Mouse (Mus musculus) intestine, postnatal 0 days (tissue): Measurements from ENCODE around the gene Cyth1. TPM values are rescaled to one million over a fixed set of nuclear protein-coding genes. Genes with fewer than 3 reads are reported as not detected.
A peak's percentile ranks its signal among the peaks of the same experiment; 100 is the strongest.

Experiments
- ATAC-seq: fragments of 200-750 bp; cut with Nextera tagmentation; 2 replicates; pipeline ENCODE4 v1.8.0; 2017; ENCODE audit warnings: mild to moderate bottlenecking, moderate TSS enrichment, moderate library complexity
- H3K27ac ChIP-seq: fragments of 300-500 bp; sonication (generic); 2 replicates; pipeline ENCODE4 v1.5.1; 2014; ENCODE audit warnings: mild to moderate bottlenecking, low read depth, low read length, moderate library complexity
- H3K27me3 ChIP-seq: fragments of 300-500 bp; sonication (generic); replicated peaks from 2 replicates; pipeline ENCODE4 v1.6.1; 2014; ENCODE audit warnings: low read length, mixed read lengths; ENCODE audit not compliant: control insufficient read depth, insufficient read depth
- H3K36me3 ChIP-seq: fragments of 300-500 bp; sonication (generic); 2 replicates; pipeline ENCODE4 v1.6.1; 2014; ENCODE audit warnings: mild to moderate bottlenecking, moderate library complexity; ENCODE audit not compliant: control insufficient read depth, insufficient read depth
- H3K4me1 ChIP-seq: fragments of 300-500 bp; sonication (generic); replicated peaks from 2 replicates; pipeline ENCODE4 v1.6.1; 2014; ENCODE audit warnings: antibody characterized with exemption, low read length, mixed read lengths; ENCODE audit not compliant: control insufficient read depth, insufficient read depth
- H3K4me2 ChIP-seq: fragments of 300-500 bp; sonication (generic); replicated peaks from 2 replicates; pipeline ENCODE4 v1.6.1; 2014; ENCODE audit warnings: low read depth, mild to moderate bottlenecking, moderate library complexity
- H3K4me3 ChIP-seq: fragments of 300-500 bp; sonication (generic); 2 replicates; pipeline ENCODE4 v1.5.1; 2014; ENCODE audit warnings: low read depth, low read length
- H3K9ac ChIP-seq: fragments of 300-500 bp; sonication (generic); 2 replicates; pipeline ENCODE4 v1.6.1; 2014; ENCODE audit warnings: mild to moderate bottlenecking, low read depth, low read length
- H3K9me3 ChIP-seq: fragments of 300-500 bp; sonication (generic); 2 replicates; pipeline ENCODE4 v1.6.1; 2016; ENCODE audit warnings: mixed run types; ENCODE audit not compliant: control insufficient read depth
- CTCF ChIP-seq: sonication (generic); IDR thresholded peaks from 2 replicates; pipeline ENCODE4 v1.5.1; 2016; ENCODE audit warnings: low read depth, mild to moderate bottlenecking, control low read depth, antibody characterized with exemption, moderate library complexity
- WGBS: fragments of 180-500 bp; shearing (Covaris S2); extraction: QIAGEN DNeasy Blood & Tissue Kit; methylation state at CpG from one replicate; pipeline ENCODE4 v1.1.7; 2014; 5-methylcytosine and 5-hydroxymethylcytosine counted together
- polyA plus RNA-seq: library from polyadenylated mRNA; unstranded; fragments of >200 nt; fragmentation: Nextera tagmentation; extraction: Ambion mirVana; gene quantifications from 2 replicates; pipeline ENCODE4 v1.2.1, GENCODE M21; 2015

Gene Cyth1
- 9.5 and 10.9 TPM in 2 replicates for polyA plus RNA-seq

DNA sequence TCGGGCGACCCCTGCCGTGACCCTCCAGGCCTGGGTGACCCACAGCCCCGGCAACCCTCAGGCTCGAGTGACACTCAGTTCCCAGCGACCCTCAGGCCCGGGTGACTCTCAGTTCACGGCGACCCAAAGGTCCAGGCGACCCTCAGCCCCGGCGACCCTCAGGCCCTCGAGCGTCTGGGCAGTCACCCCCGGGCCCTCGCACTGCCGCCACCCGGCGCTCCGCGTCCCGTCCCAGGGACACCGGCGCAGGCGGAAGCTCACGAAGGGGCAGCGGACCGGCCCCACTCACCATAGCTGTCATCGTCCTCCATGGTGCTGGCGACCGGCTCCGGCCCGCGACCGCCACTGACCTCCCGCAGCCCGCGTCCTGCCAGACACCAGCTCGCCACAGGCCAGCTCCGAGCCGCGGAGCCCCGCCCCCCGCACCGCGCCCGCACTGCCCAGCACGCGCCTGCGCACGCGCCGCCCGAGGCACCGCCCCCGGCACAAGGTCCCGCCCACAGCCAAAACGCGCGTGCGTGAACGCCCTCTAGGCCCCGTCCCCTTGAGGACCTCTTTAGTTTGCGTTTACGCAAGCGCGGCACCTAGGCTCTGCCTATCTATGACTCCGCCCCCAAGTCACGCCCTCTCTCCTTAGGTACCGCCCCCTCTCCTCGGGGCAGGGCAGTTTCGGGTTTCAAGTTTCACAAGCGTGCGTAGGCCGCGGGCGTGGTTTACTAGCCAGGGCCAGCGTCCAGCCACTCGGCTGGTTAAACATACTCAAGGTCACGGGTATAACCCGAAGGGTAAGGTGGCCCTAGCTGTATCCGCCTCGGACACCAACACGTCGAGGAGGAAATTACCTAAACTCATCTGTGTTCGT, at the start of gene Cyth1:
Gene Cyth1 (minus strand): TSS at position 443 of the 862 bp plus-strand sequence.
- under 1% methylated on average over 84 of the region's 86 CpGs for WGBS
- Histone ChIP-seq H3K9ac (peak within 1 kb of the TSS; percentile 93), H3K4me2 (peak within 1 kb of the TSS; percentile 94), H3K9me3 (no peaks in the 10 kb centered on the region), H3K4me3 (peak within 1 kb of the TSS; percentile 82), H3K36me3 (no peaks in the 10 kb centered on the region), H3K27me3 (no peaks in the 10 kb centered on the region), H3K4me1 (0 out of 2 replicates have a peak, but pooled peaks cover 4% of the 10 kb centered on the region), H3K27ac (peak within 1 kb of the TSS; percentile 74)
- peak; percentile 97 for ATAC-seq
- peak; percentile 28; the same call in 1 of the 2 replicates for TF ChIP-seq CTCF

DNA sequence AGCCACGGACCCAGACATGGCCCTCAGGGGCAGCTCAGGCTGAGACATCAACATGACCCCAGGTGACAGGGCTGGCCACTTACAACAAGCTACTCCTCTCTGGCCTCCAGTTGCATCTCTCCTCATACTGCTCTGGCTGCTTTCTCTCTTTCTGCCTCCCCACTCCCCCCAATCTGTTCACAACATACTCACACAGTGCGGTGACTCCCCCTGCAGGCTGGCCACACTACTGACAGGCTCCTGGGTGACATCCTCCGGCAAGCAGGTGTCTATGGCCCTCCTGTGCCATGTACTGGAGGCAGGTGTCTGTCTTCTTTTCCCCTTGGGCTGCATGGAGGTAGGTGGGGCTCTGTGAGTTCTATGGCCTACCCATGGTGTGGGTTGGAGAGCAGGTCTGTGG, 49.6 kb upstream of the Cyth1 start:
- peak; percentile 23; the same call in 1 of the 2 replicates for TF ChIP-seq CTCF
- no peaks in the 10 kb centered on the region for H3K9me3 ChIP-seq
- no peak for ATAC-seq
- no peak overlapping the region for H3K9ac ChIP-seq
- no peak overlapping the region for H3K27ac ChIP-seq
- no peak overlapping the region for H3K4me3 ChIP-seq
- H3K36me3 ChIP-seq = no peaks in the 10 kb centered on the region
- H3K4me2 ChIP-seq = no peak overlapping the region
- H3K27me3 ChIP-seq = no peaks in the 10 kb centered on the region
- no peaks in the 10 kb centered on the region for H3K4me1 ChIP-seq
- WGBS = 98% methylated on average over 3 of the region's 3 CpGs

DNA sequence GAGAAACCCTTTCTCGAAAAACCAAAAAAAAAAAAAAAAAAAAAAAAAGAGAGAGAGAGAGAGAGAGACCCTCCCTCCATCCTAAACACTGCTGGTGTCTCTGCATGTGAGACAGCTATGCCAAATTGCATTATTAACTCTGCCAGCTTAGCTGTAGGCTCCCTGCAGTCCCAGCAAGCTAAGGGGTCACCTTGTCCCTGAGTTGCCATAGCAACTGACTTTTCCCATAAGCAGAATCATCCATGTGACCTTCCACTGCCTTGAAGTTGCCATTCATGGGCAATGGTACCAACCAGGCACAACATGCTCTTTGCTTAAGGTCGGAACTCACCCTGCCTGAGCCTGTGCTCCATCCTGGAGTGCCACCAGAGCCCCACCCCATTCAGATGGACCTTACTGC, 46.6 kb upstream of the Cyth1 start:
- H3K27me3 ChIP-seq = no peaks in the 10 kb centered on the region
- H3K27ac ChIP-seq = no peak overlapping the region
- TF ChIP-seq CTCF = no peak
- no peaks in the 10 kb centered on the region for H3K4me1 ChIP-seq
- H3K9ac ChIP-seq = no peak overlapping the region
- H3K9me3 ChIP-seq = no peaks in the 10 kb centered on the region
- no peak for ATAC-seq
- no peak overlapping the region for H3K4me2 ChIP-seq
- 84% methylated on average over 2 of the region's 2 CpGs for WGBS
- H3K36me3 ChIP-seq = no peaks in the 10 kb centered on the region
- H3K4me3 ChIP-seq = no peak overlapping the region

DNA sequence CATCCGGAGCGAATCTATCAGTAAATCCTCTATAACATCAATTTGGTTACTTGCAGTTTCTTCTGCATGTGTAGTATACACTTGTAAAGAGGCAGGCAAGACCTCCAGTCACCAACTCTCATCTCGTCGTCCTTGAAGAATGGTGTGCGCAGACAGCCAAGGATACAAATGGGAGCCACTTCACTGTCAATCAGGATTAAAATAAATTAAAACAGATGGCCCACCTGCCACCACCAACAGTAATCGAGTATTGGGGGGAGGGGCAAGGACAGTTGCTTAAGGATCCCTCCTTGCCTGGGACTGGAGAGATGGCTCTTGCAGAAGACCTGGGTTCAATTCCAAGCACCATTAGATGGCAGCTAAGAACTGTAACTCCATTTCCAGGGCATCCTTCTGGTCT, 44.3 kb upstream of the Cyth1 start:
- Histone ChIP-seq H3K9me3 (no peaks in the 10 kb centered on the region), H3K4me2 (no peak overlapping the region), H3K27ac (no peak overlapping the region), H3K4me1 (peaks cover 6% of the 10 kb centered on the region; the same call in 1 of the 2 replicates), H3K27me3 (no peaks in the 10 kb centered on the region), H3K36me3 (no peaks in the 10 kb centered on the region), H3K4me3 (no peak overlapping the region), H3K9ac (no peak overlapping the region)
- WGBS = 58% methylated on average over 6 of the region's 6 CpGs
- no peak for ATAC-seq
- TF ChIP-seq CTCF = no peak

DNA sequence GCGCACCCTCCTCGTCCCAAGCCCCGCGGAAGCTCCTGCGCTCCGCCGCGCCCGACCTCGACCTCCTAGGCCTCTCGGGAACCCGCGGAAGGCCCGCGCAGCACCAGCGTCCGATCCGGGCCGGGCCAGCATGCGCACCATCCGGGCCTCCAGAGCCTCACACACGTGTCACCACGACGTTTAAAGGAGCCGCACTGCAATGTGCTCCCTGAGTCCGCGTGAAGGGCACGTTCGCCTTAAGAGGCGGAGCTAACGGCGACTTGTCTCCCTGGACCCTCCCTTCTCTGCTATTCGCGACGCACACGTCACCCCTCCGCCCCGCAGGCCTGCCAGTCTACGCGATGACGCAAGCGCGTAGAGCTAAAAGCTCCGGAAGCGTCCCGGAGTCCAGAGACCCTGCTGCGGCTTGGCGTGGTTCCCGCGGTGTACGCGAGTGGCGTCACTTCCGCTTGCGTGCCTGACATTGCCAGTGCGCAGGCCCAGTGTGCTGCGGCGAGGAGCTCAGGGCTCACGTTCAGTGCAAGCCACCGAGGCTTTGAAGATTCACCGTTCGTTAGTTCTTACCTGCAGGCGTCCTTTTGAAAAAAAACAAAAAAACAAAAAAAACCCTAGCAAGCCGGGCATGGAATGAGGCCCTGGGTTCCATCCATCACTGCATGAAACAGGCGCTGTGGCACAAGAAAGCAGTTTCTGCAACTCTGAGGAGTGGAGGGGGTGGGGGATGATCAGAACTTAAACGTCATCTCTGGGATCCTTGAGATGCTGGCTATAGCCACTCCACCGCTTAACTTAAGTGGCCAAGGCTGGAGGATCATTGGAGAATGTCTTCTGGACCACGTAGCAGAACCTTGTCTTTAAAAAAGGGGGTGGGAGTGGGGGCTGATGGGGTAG, 41.9 kb upstream of the Cyth1 start, which contains the start of gene Usp36:
Gene Usp36 (minus strand): TSS at position 246 of the 891 bp plus-strand sequence.
- peak within 1 kb of the TSS; percentile 82 for H3K9ac ChIP-seq
- H3K4me2 ChIP-seq = peak within 1 kb of the TSS; percentile 79
- no peaks in the 10 kb centered on the region for H3K9me3 ChIP-seq
- H3K36me3 ChIP-seq = peaks cover 9% of the 10 kb centered on the region
- WGBS = under 1% methylated on average over 68 of the region's 68 CpGs
- no peaks in the 10 kb centered on the region for H3K27me3 ChIP-seq
- H3K4me1 ChIP-seq = peaks cover 6% of the 10 kb centered on the region; the same call in 1 of the 2 replicates
- ATAC-seq = peak; percentile 96
- H3K27ac ChIP-seq = peak within 1 kb of the TSS; percentile 83
- peak within 1 kb of the TSS; percentile 70 for H3K4me3 ChIP-seq
- TF ChIP-seq CTCF = no peak

DNA sequence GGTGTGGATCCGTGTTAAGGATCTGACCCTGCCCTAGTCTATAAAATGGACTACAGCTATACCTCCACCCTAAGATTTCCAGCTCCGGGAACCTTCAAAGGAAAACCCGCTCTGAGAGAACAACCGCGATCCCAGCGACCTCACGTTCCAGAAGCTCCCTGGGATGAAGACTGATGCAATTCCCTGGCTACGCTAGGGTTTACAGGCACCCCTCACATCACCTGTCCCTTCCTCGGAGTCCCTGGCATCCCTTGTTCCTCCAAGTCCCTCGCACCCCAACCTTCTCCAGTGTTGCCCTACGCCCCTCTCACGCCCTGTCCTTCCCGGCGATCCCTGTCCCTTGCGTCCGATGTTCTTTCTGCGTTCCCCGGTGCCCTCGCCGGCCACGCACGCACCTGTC, 41.2 kb upstream of the Cyth1 start:
- Histone ChIP-seq H3K4me1 (peaks cover 6% of the 10 kb centered on the region; the same call in 1 of the 2 replicates), H3K27ac (peak overlapping the region; percentile 83), H3K27me3 (no peaks in the 10 kb centered on the region), H3K9me3 (no peaks in the 10 kb centered on the region), H3K36me3 (peaks cover 16% of the 10 kb centered on the region), H3K4me2 (peak overlapping the region; percentile 79), H3K4me3 (peak overlapping the region; percentile 70), H3K9ac (peak overlapping the region; percentile 82)
- ATAC-seq = peak; percentile 2
- no peak for TF ChIP-seq CTCF
- under 1% methylated on average over 22 of the region's 22 CpGs for WGBS
